Mouse (Mus musculus) kidney, postnatal 0 days (tissue): ENCODE data around the gene Igf2bp1. TPM values are rescaled to one million over a fixed set of nuclear protein-coding genes. Genes with fewer than 3 reads are reported as not detected.

Experiments
- ATAC-seq: fragments of 200-750 bp; cut with Nextera tagmentation; replicated peaks from 2 replicates; pipeline ENCODE4 v1.8.0; 2017; ENCODE audit warnings: low read depth, moderate number of reproducible peaks, moderate TSS enrichment, moderate library complexity; ENCODE audit not compliant: low FRiP score
- DNase-seq: peaks from one replicate; pipeline ENCODE4 v3.0.0-alpha.2; 2016; ENCODE audit warnings: low spot score
- H3K27ac ChIP-seq: fragments of 300-500 bp; sonication (generic); 2 replicates; pipeline ENCODE4 v1.5.1; 2014; ENCODE audit warnings: mild to moderate bottlenecking
- H3K27me3 ChIP-seq: fragments of 300-500 bp; sonication (generic); 2 replicates; pipeline ENCODE4 v1.6.1; 2014; ENCODE audit warnings: low read length, mixed read lengths; ENCODE audit not compliant: insufficient read depth
- H3K36me3 ChIP-seq: fragments of 300-500 bp; sonication (generic); 2 replicates; pipeline ENCODE4 v1.6.1; 2014; ENCODE audit warnings: low read length, mixed read lengths; ENCODE audit not compliant: insufficient read depth
- H3K4me1 ChIP-seq: fragments of 300-500 bp; sonication (generic); replicated peaks from 2 replicates; pipeline ENCODE4 v1.6.1; 2014; ENCODE audit warnings: antibody characterized with exemption, low read length, mixed read lengths; ENCODE audit not compliant: insufficient read depth
- H3K4me2 ChIP-seq: fragments of 300-500 bp; sonication (generic); 2 replicates; pipeline ENCODE4 v1.6.1; 2014; ENCODE audit warnings: mild to moderate bottlenecking, low read length, moderate library complexity, mixed read lengths
- H3K4me3 ChIP-seq: fragments of 300-500 bp; sonication (generic); replicated peaks from 2 replicates; pipeline ENCODE4 v1.5.1; 2014; ENCODE audit warnings: low read depth, low read length
- H3K9ac ChIP-seq: fragments of 300-500 bp; sonication (generic); 2 replicates; pipeline ENCODE4 v1.6.1; 2014; ENCODE audit warnings: low read depth, low read length
- H3K9me3 ChIP-seq: fragments of 300-500 bp; sonication (generic); replicated peaks from 2 replicates; pipeline ENCODE4 v1.6.1; 2016; ENCODE audit warnings: low read length, inconsistent platforms, mixed read lengths
- CTCF ChIP-seq: IDR thresholded peaks from 2 replicates; pipeline ENCODE4 v1.5.1; 2016; ENCODE audit warnings: antibody characterized with exemption, low read depth, mild to moderate bottlenecking, moderate library complexity
- WGBS: fragments of 180-500 bp; shearing (Covaris S2); extraction: QIAGEN DNeasy Blood & Tissue Kit; methylation state at CpG from one replicate; pipeline ENCODE4 v1.1.7; 2014; 5-methylcytosine and 5-hydroxymethylcytosine counted together
- polyA plus RNA-seq: library from polyadenylated mRNA; unstranded; fragments of >200 nt; fragmentation: Nextera tagmentation; extraction: Ambion mirVana; gene quantifications from 2 replicates; pipeline ENCODE4 v1.2.1, GENCODE M21; 2015

Gene Igf2bp1
- polyA plus RNA-seq, 1 experiment from 2014 or later: 14.9 TPM

DNA sequence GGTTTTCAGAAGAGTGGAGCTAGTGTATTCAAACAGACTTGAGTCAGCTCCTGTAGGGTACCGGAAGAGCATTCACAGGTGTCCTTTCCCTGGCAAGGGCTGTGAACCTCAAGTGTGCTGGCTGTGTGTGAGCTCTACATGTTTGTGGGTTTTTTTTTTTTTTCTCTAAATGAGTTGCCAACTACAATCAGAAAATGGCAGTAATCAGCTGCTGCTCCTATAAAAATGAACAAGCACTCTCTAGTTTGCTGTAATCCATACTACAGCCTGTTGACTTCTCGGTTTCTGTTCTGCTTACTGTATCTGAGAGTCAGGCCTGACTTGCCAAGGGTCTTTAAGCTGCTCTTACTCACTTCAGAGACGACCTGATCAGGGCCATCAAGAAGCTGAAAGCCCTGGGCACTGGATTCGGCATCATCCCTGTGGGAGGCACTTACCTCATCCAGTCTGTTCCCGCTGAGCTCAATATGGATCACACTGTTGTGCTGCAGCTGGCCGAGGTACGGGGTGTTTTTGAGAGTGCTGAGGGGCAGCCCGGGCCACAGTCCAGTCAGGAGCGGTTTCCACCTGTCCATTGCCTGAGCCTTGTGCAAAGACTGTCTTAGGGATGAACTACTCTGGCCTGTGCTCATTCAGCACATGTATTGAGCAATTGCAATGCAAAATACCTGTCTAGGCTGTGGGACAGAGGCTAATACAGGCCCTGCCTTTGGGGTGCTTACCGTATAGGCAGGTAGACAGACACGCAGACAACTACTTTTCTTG is 39.2 kb upstream of the Igf2bp1 start:
- Histone ChIP-seq H3K4me2 (no peak overlapping the region), H3K9ac (no peak overlapping the region), H3K36me3 (peaks cover 28% of the 10 kb centered on the region), H3K9me3 (no peaks in the 10 kb centered on the region), H3K4me3 (no peak overlapping the region), H3K27ac (no peak overlapping the region), H3K27me3 (no peaks in the 10 kb centered on the region), H3K4me1 (no peaks in the 10 kb centered on the region)
- 87% methylated on average over 11 of the region's 11 CpGs for WGBS
- no peak for TF ChIP-seq CTCF
- ATAC-seq (no peak), DNase-seq (no peak)

DNA sequence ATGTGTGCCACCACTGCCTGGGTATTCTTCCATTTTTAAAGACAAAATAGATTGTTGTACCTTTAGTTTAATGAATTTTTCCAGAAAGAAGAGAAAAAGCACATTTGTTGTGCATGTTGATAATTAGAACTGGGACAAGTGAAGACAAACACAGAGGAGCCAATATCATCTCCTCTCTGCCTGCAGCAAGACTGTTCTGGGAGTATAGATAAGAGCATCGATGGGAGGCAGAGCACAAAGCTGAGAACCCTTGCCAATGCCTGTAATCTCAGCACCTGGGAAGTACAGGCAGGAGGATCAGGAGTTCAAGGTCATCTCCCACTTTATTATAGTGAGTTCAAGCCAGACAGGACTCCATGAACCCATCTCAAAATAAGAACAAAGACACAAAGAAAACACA is 32.8 kb upstream of the Igf2bp1 start:
- no peak overlapping the region for H3K4me2 ChIP-seq
- no peak for ATAC-seq
- no peaks in the 10 kb centered on the region for H3K4me1 ChIP-seq
- WGBS: 83% methylated on average over 1 of the region's 1 CpGs
- H3K27me3 ChIP-seq: no peaks in the 10 kb centered on the region
- no peak overlapping the region for H3K27ac ChIP-seq
- TF ChIP-seq CTCF: no peak
- no peak overlapping the region for H3K4me3 ChIP-seq
- H3K9me3 ChIP-seq: no peaks in the 10 kb centered on the region
- no peak overlapping the region for H3K9ac ChIP-seq
- no peak for DNase-seq
- H3K36me3 ChIP-seq: peaks cover 13% of the 10 kb centered on the region; the same call in 1 of the 2 replicates

DNA sequence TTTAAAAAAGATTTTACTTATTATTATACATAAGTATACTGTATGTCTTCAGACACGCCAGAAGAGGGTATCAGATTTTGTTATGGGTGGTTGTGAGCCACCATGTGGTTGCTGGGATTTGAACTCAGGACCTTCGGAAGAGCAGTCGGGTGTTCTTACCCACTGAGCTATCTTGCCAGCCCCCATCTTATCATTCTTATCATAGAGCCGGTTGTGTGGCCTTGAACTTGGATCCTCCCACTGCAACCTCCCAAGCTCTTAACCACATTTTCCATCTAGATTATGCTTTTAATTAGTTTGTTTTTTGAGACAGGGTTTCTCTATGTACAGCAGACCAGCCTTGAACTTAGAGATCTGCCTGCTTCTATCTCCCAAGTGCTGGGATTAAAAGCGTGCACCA is 31.8 kb upstream of the Igf2bp1 start:
- Histone ChIP-seq H3K4me1 (no peaks in the 10 kb centered on the region), H3K9ac (no peak overlapping the region), H3K4me3 (no peak overlapping the region), H3K4me2 (no peak overlapping the region), H3K9me3 (no peaks in the 10 kb centered on the region), H3K36me3 (peaks cover 10% of the 10 kb centered on the region; the same call in 1 of the 2 replicates), H3K27me3 (no peaks in the 10 kb centered on the region), H3K27ac (no peak overlapping the region)
- WGBS: 93% methylated on average over 5 of the region's 5 CpGs
- DNase-seq (no peak), ATAC-seq (no peak)
- TF ChIP-seq CTCF: no peak

DNA sequence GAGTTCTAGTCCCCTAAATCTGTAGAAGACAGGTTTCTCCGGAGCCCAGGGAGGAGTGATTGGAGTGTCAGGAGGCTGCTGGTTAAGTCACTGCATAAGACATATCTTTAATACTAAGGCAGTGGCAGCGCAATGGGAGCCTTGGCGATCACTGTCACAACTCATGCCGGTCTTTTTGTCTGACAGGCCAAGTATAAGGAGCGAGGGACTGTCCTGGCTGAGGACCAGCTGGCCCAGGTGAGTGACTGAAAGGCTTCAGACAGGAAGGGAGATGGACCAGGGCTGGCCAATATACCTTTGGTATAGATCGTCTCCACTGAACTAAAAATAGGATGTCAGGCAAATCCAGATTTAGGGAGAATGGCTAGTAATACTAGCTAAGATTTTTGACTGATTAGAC is 29.4 kb upstream of the Igf2bp1 start:
- Histone ChIP-seq H3K27me3 (no peaks in the 10 kb centered on the region), H3K36me3 (peaks cover 6% of the 10 kb centered on the region; the same call in 1 of the 2 replicates), H3K27ac (0 out of 2 replicates have a peak overlapping the region, but pooled peaks have one; percentile 58), H3K4me1 (no peaks in the 10 kb centered on the region), H3K4me3 (peak overlapping the region; percentile 88), H3K9me3 (no peaks in the 10 kb centered on the region), H3K4me2 (peak overlapping the region; percentile 95), H3K9ac (peak overlapping the region; percentile 82)
- peak; percentile 17; the same call in 1 of the 2 replicates for ATAC-seq
- no peak for TF ChIP-seq CTCF
- 8% methylated on average over 6 of the region's 6 CpGs for WGBS
- no peak for DNase-seq

DNA sequence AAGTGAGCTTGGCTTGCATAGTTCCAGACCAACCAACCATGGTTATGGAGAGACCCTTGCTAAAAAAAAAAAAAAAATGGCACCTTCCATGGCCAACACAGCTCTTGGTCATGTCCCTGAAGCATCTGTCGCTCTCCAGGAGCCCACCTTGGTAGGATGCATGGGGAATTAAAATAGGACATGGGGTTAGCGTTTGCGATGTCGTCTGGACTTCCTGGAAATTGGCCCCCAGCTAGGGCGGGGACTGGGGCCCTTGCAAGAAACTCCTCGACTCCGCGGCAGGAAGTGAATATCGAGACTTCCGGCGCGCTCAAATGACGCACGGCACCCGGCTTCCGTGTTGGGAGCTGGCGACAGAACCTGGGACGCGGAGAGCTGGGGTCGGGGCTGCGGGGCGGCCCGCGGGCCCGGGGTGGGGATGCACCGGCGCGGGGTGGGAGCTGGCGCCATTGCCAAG is 28.9 kb upstream of the Igf2bp1 start, which contains the start of gene Snf8:
Snf8 (plus strand) TSS at position 290 of the 457 bp plus-strand sequence.
- Histone ChIP-seq H3K9me3 (no peaks in the 10 kb centered on the region), H3K36me3 (peaks cover 6% of the 10 kb centered on the region; the same call in 1 of the 2 replicates), H3K27me3 (no peaks in the 10 kb centered on the region), H3K4me2 (peak within 1 kb of the TSS; percentile 95), H3K9ac (peak within 1 kb of the TSS; percentile 82), H3K27ac (peak within 1 kb of the TSS; percentile 58; the same call in 1 of the 2 replicates), H3K4me1 (no peaks in the 10 kb centered on the region), H3K4me3 (peak within 1 kb of the TSS; percentile 88)
- DNase-seq (peak; percentile 93), ATAC-seq (peak; percentile 61)
- under 1% methylated on average over 29 of the region's 29 CpGs for WGBS
- no peak for TF ChIP-seq CTCF

GRCm38 (mm10) chr11:96034116-96034515 is 28.4 kb upstream of the Igf2bp1 start:
- WGBS: 48% methylated on average over 8 of the region's 8 CpGs
- 0 out of 2 replicates have a peak overlapping the region, but pooled peaks have one; percentile 55 for H3K27ac ChIP-seq
- ATAC-seq (no peak), DNase-seq (no peak)
- H3K9ac ChIP-seq: peak overlapping the region; percentile 82; the same call in 1 of the 2 replicates
- no peak for TF ChIP-seq CTCF
- H3K36me3 ChIP-seq: peaks cover 4% of the 10 kb centered on the region; the same call in 1 of the 2 replicates
- H3K4me2 ChIP-seq: peak overlapping the region; percentile 95
- no peaks in the 10 kb centered on the region for H3K9me3 ChIP-seq
- H3K4me3 ChIP-seq: peak overlapping the region; percentile 88
- H3K4me1 ChIP-seq: no peaks in the 10 kb centered on the region
- H3K27me3 ChIP-seq: no peaks in the 10 kb centered on the region
